Mouse (Mus musculus): ENCODE results near the gene Gdf9. TPM values are rescaled to one million over a fixed set of nuclear protein-coding genes. Genes with fewer than 3 reads are reported as not detected.

Gene Gdf9
- polyA plus RNA-seq, 1 experiment from 2014 or later = 1.3 TPM

GRCm38 (mm10) chr11:53431347-53432056 lies 679 bp downstream of the Gdf9 start:
- DNase-seq (ENCODE audit: low spot score) = no peak
- H3K36me3 ChIP-seq (replicated peaks; ENCODE audit: control insufficient read depth, insufficient read depth, low read depth, low read length) = no peaks in the 10 kb centered on the region
- no peaks in the 10 kb centered on the region for H3K27me3 ChIP-seq (ENCODE audit: control insufficient read depth, insufficient read depth, low read length)
- H3K9me3 ChIP-seq (replicated peaks; ENCODE audit: control insufficient read depth, low read length) = no peaks in the 10 kb centered on the region
- H3K4me1 ChIP-seq (ENCODE audit: control insufficient read depth, insufficient read depth, low read length) = no peaks in the 10 kb centered on the region
- peak overlapping the region; percentile 90 for H3K4me3 ChIP-seq (ENCODE audit: low read depth, low read length)
- 24% methylated on average over 9 of the region's 9 CpGs for WGBS
- peak overlapping the region; percentile 43 for H3K4me2 ChIP-seq (ENCODE audit: low read depth, low read length)
- no peak overlapping the region for H3K27ac ChIP-seq (replicated peaks; ENCODE audit: low read depth, low read length)
- H3K9ac ChIP-seq (replicated peaks; ENCODE audit: low read length) = no peak overlapping the region
- ATAC-seq (replicated peaks; ENCODE audit: insufficient number of reproducible peaks, low FRiP score, low TSS enrichment, low read depth) = peak; percentile 75

GRCm38 (mm10) chr11:53433057-53433456 lies 2.2 kb downstream of the Gdf9 start:
- Histone ChIP-seq H3K4me1 (ENCODE audit: control insufficient read depth, insufficient read depth, low read length) (no peaks in the 10 kb centered on the region), H3K27me3 (ENCODE audit: control insufficient read depth, insufficient read depth, low read length) (no peaks in the 10 kb centered on the region), H3K4me2 (ENCODE audit: low read depth, low read length) (no peak overlapping the region), H3K36me3 (replicated peaks; ENCODE audit: control insufficient read depth, insufficient read depth, low read depth, low read length) (no peaks in the 10 kb centered on the region), H3K27ac (replicated peaks; ENCODE audit: low read depth, low read length) (no peak overlapping the region), H3K4me3 (ENCODE audit: low read depth, low read length) (no peak overlapping the region), H3K9ac (replicated peaks; ENCODE audit: low read length) (no peak overlapping the region), H3K9me3 (replicated peaks; ENCODE audit: control insufficient read depth, low read length) (no peaks in the 10 kb centered on the region)
- WGBS = 63% methylated on average over 6 of the region's 6 CpGs
- ATAC-seq (replicated peaks; ENCODE audit: insufficient number of reproducible peaks, low FRiP score, low TSS enrichment, low read depth) (no peak), DNase-seq (ENCODE audit: low spot score) (no peak)

DNA sequence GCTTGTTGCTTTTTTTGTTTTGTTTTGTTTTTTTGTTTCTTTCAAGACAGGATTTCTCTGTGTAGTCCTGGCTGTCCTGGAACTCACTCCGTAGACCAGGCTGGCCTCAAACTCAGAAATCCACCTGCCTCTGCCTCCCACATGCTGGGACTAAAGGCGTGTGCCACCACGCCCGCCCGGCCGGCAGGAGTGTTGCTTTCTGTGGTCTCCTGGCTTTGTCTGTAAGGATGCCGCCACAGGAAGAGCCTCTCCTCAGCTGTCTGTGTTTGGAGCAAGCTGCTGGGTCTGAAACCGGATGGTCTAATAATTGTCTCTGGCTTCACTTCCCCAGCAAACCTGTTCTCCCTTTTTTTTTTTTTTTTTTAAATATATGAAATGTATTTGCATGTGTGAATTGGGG lies 4.7 kb downstream of the Gdf9 start:
- H3K36me3 ChIP-seq (replicated peaks; ENCODE audit: control insufficient read depth, insufficient read depth, low read depth, low read length) = no peaks in the 10 kb centered on the region
- no peak overlapping the region for H3K27ac ChIP-seq (replicated peaks; ENCODE audit: low read depth, low read length)
- H3K4me2 ChIP-seq (ENCODE audit: low read depth, low read length) = no peak overlapping the region
- WGBS = 84% methylated on average over 8 of the region's 8 CpGs
- H3K4me3 ChIP-seq (ENCODE audit: low read depth, low read length) = no peak overlapping the region
- no peak for ATAC-seq (replicated peaks; ENCODE audit: insufficient number of reproducible peaks, low FRiP score, low TSS enrichment, low read depth)
- H3K9ac ChIP-seq (replicated peaks; ENCODE audit: low read length) = no peak overlapping the region
- no peak for DNase-seq (ENCODE audit: low spot score)
- no peaks in the 10 kb centered on the region for H3K4me1 ChIP-seq (ENCODE audit: control insufficient read depth, insufficient read depth, low read length)
- H3K9me3 ChIP-seq (replicated peaks; ENCODE audit: control insufficient read depth, low read length) = no peaks in the 10 kb centered on the region
- H3K27me3 ChIP-seq (ENCODE audit: control insufficient read depth, insufficient read depth, low read length) = no peaks in the 10 kb centered on the region

DNA sequence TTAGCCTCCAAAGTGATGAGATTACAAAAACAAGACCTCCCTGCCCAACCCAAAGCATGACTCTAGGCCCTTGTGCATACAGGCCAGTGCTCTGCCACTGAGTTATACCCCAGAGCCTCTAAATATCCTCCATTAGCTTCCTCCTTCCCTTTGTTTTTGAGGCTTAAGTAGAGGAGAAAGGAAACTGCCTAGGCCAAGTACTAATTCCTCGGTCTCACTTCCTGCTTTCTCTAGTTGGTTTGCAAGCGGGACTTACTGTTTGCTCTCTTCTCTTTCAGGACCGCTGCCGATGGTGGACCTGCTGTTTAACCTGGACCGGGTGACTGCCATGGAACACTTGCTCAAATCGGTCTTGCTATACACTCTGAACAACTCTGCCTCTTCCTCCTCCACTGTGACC lies 5.5 kb downstream of the Gdf9 start:
- Histone ChIP-seq H3K9me3 (replicated peaks; ENCODE audit: control insufficient read depth, low read length) (no peaks in the 10 kb centered on the region), H3K4me3 (ENCODE audit: low read depth, low read length) (no peak overlapping the region), H3K27ac (replicated peaks; ENCODE audit: low read depth, low read length) (no peak overlapping the region), H3K36me3 (replicated peaks; ENCODE audit: control insufficient read depth, insufficient read depth, low read depth, low read length) (no peaks in the 10 kb centered on the region), H3K9ac (replicated peaks; ENCODE audit: low read length) (no peak overlapping the region), H3K4me2 (ENCODE audit: low read depth, low read length) (no peak overlapping the region), H3K4me1 (ENCODE audit: control insufficient read depth, insufficient read depth, low read length) (no peaks in the 10 kb centered on the region), H3K27me3 (ENCODE audit: control insufficient read depth, insufficient read depth, low read length) (no peaks in the 10 kb centered on the region)
- WGBS = 92% methylated on average over 6 of the region's 6 CpGs
- DNase-seq (ENCODE audit: low spot score) (no peak), ATAC-seq (replicated peaks; ENCODE audit: insufficient number of reproducible peaks, low FRiP score, low TSS enrichment, low read depth) (no peak)

DNA sequence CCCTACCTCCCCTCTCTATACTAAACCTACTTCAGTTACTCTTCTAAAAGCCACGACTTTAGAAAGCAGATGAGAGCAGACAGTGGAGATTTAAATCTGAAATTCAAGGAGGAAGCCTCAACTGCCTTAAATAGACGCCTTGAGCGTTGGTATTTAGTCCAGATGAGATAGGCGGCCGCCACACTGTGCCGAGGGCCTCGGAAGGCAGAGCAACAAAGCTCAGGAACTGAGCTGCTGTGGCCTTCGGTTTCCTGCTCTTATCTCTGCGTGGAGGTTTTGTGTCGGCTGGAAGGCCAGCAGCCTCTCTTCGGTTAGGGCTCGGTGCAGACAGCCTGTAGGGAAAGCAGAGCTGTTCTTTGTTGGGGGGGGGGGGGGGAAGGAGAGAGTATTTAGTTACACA lies 11.1 kb downstream of the Gdf9 start:
- no peaks in the 10 kb centered on the region for H3K9me3 ChIP-seq (replicated peaks; ENCODE audit: control insufficient read depth, low read length)
- no peak overlapping the region for H3K4me3 ChIP-seq (ENCODE audit: low read depth, low read length)
- no peak overlapping the region for H3K4me2 ChIP-seq (ENCODE audit: low read depth, low read length)
- no peak overlapping the region; the same call in 1 of the 2 replicates for H3K9ac ChIP-seq (replicated peaks; ENCODE audit: low read length)
- H3K4me1 ChIP-seq (ENCODE audit: control insufficient read depth, insufficient read depth, low read length) = no peaks in the 10 kb centered on the region
- ATAC-seq (replicated peaks; ENCODE audit: insufficient number of reproducible peaks, low FRiP score, low TSS enrichment, low read depth) (no peak), DNase-seq (ENCODE audit: low spot score) (no peak)
- H3K27me3 ChIP-seq (ENCODE audit: control insufficient read depth, insufficient read depth, low read length) = no peaks in the 10 kb centered on the region
- 40% methylated on average over 12 of the region's 12 CpGs for WGBS
- no peak overlapping the region for H3K27ac ChIP-seq (replicated peaks; ENCODE audit: low read depth, low read length)
- no peaks in the 10 kb centered on the region for H3K36me3 ChIP-seq (replicated peaks; ENCODE audit: control insufficient read depth, insufficient read depth, low read depth, low read length)

GRCm38 (mm10) chr11:53443861-53444260 lies 13.0 kb downstream of the Gdf9 start:
- DNase-seq (ENCODE audit: low spot score) (no peak), ATAC-seq (replicated peaks; ENCODE audit: insufficient number of reproducible peaks, low FRiP score, low TSS enrichment, low read depth) (no peak)
- Histone ChIP-seq H3K9ac (replicated peaks; ENCODE audit: low read length) (no peak overlapping the region), H3K4me1 (ENCODE audit: control insufficient read depth, insufficient read depth, low read length) (no peaks in the 10 kb centered on the region), H3K9me3 (replicated peaks; ENCODE audit: control insufficient read depth, low read length) (no peaks in the 10 kb centered on the region), H3K4me2 (ENCODE audit: low read depth, low read length) (no peak overlapping the region), H3K27ac (replicated peaks; ENCODE audit: low read depth, low read length) (no peak overlapping the region), H3K4me3 (ENCODE audit: low read depth, low read length) (no peak overlapping the region), H3K27me3 (ENCODE audit: control insufficient read depth, insufficient read depth, low read length) (no peaks in the 10 kb centered on the region), H3K36me3 (replicated peaks; ENCODE audit: control insufficient read depth, insufficient read depth, low read depth, low read length) (no peaks in the 10 kb centered on the region)
- WGBS = 34% methylated on average over 6 of the region's 6 CpGs

DNA sequence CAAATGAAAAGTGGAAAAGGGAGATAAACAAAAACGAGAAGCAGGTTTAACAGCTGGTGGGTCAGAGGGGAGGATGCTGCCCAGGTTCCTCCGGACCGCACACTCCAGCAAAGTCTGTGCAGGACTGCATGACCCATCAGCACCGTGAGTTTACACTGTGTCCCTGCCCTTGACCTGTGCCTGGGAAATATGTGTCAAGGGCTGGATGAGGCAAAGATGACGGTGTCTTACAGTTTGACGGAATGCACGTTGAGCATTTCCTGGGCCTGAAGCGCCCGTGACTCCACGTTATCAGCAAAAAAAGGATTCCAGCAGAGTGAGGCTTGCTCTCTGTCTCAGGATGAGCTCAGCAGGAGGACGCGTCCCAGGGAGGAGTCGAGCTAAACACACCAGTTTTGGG lies 14.7 kb downstream of the Gdf9 start:
- no peak overlapping the region for H3K4me3 ChIP-seq (ENCODE audit: low read depth, low read length)
- H3K9me3 ChIP-seq (replicated peaks; ENCODE audit: control insufficient read depth, low read length) = no peaks in the 10 kb centered on the region
- ATAC-seq (replicated peaks; ENCODE audit: insufficient number of reproducible peaks, low FRiP score, low TSS enrichment, low read depth) (no peak), DNase-seq (ENCODE audit: low spot score) (no peak)
- no peaks in the 10 kb centered on the region for H3K4me1 ChIP-seq (ENCODE audit: control insufficient read depth, insufficient read depth, low read length)
- no peak overlapping the region for H3K9ac ChIP-seq (replicated peaks; ENCODE audit: low read length)
- H3K4me2 ChIP-seq (ENCODE audit: low read depth, low read length) = no peak overlapping the region
- H3K27ac ChIP-seq (replicated peaks; ENCODE audit: low read depth, low read length) = no peak overlapping the region
- H3K27me3 ChIP-seq (ENCODE audit: control insufficient read depth, insufficient read depth, low read length) = no peaks in the 10 kb centered on the region
- WGBS = 63% methylated on average over 13 of the region's 13 CpGs
- no peaks in the 10 kb centered on the region for H3K36me3 ChIP-seq (replicated peaks; ENCODE audit: control insufficient read depth, insufficient read depth, low read depth, low read length)

DNA sequence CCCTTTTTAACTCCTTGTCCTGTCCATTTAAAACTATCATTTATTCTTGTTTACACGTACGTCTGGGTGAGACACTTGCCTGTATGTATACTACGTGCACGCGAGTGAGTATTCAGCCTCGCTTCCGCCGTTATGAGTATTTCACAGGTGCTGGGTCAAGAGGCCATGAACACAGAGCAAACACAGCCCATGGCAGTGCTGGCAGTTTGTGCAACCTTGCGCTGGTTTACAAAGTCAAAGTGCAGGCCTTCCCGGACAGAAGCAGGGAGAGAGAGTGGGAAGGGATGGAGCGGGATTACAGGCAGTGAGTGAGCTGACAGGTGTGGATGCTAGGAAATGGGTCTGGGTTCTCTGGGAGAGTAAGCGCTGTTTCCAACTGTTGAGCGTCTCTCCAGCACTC lies 15.4 kb downstream of the Gdf9 start:
- H3K4me2 ChIP-seq (ENCODE audit: low read depth, low read length) = no peak overlapping the region
- H3K4me1 ChIP-seq (ENCODE audit: control insufficient read depth, insufficient read depth, low read length) = no peaks in the 10 kb centered on the region
- no peaks in the 10 kb centered on the region for H3K9me3 ChIP-seq (replicated peaks; ENCODE audit: control insufficient read depth, low read length)
- 81% methylated on average over 13 of the region's 13 CpGs for WGBS
- no peak overlapping the region for H3K4me3 ChIP-seq (ENCODE audit: low read depth, low read length)
- ATAC-seq (replicated peaks; ENCODE audit: insufficient number of reproducible peaks, low FRiP score, low TSS enrichment, low read depth) = no peak
- DNase-seq (ENCODE audit: low spot score) = no peak
- H3K9ac ChIP-seq (replicated peaks; ENCODE audit: low read length) = no peak overlapping the region
- H3K36me3 ChIP-seq (replicated peaks; ENCODE audit: control insufficient read depth, insufficient read depth, low read depth, low read length) = no peaks in the 10 kb centered on the region
- H3K27me3 ChIP-seq (ENCODE audit: control insufficient read depth, insufficient read depth, low read length) = no peaks in the 10 kb centered on the region
- no peak overlapping the region for H3K27ac ChIP-seq (replicated peaks; ENCODE audit: low read depth, low read length)
